Mouse (Mus musculus) cerebellum, adult 2 months (tissue): Measurements from ENCODE around the gene Asic4. TPM values are rescaled to one million over a fixed set of nuclear protein-coding genes. Genes with fewer than 3 reads are reported as not detected.

Source experiments
- DNase-seq, 2 experiments: peaks; one replicate each; pipeline ENCODE4 v3.0.0; 2021
- H3K27ac ChIP-seq: fragments of 200-500 bp; 2 replicates; pipeline ENCODE4 v1.5.1; 2012; ENCODE audit warnings: low read length, control low read depth, inconsistent platforms; ENCODE audit not compliant: insufficient read depth
- H3K27me3 ChIP-seq: fragments of 200-500 bp; 2 replicates; pipeline ENCODE4 v1.6.1; 2012; ENCODE audit warnings: inconsistent platforms, mild to moderate bottlenecking, low read length, moderate library complexity; ENCODE audit not compliant: control insufficient read depth, insufficient read depth
- H3K4me1 ChIP-seq: fragments of 200-500 bp; 2 replicates; pipeline ENCODE4 v1.6.1; 2011; ENCODE audit warnings: low read length; ENCODE audit not compliant: control insufficient read depth, insufficient read depth
- H3K4me3 ChIP-seq: fragments of 200-500 bp; replicated peaks from 2 replicates; pipeline ENCODE3; 2011; ENCODE audit warnings: mild to moderate bottlenecking, low read depth, low read length, control low read depth; ENCODE audit not compliant: insufficient read depth
- CTCF ChIP-seq: fragments of 200-500 bp; IDR thresholded peaks from 2 replicates; pipeline ENCODE4 v1.5.1; 2011; ENCODE audit warnings: low read depth, mild to moderate bottlenecking, control low read depth, low read length, moderate library complexity, borderline replicate concordance; ENCODE audit not compliant: insufficient read depth
- POLR2A ChIP-seq: fragments of 200-500 bp; IDR thresholded peaks from 2 replicates; pipeline ENCODE4 v1.6.1; 2011; ENCODE audit warnings: low read length, control low read depth, borderline replicate concordance; ENCODE audit not compliant: insufficient read depth
- WGBS: fragments of 180-500 bp; shearing (Covaris S2); methylation state at CpG from one replicate; pipeline ENCODE4 v1.1.7; 2018; 5-methylcytosine and 5-hydroxymethylcytosine counted together
- polyA plus RNA-seq: library from polyadenylated mRNA; depleted of rRNA; stranded (reverse); fragments of >200 nt; gene quantifications from 2 replicates; pipeline ENCODE4 v1.2.3, GENCODE M21; 2012

The Asic4 gene
- polyA plus RNA-seq, 1 experiment: 2.8 TPM

DNA sequence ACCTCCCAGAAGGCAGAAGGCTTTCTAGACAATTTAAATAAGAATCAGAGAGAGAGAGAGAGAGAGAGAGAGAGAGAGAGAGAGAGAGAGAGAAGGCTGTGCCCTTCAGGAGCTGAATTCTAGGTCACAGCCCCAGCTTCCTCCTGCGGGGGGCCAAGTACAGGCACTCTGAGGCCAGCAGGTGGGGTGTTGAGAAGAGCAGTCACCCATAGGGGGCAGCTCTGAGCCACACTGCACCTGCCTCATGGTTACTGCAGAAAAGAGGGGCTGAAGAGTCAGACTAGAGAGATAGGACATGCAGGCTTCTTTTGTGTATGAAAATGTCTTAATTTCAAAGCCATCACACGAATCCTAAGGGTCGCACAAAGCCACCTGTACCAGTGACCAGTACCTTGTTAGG lies 36.5 kb upstream of the Asic4 start:
- peak; percentile 84 to 85 for DNase-seq
- TF ChIP-seq CTCF (peak; percentile 80), POLR2A (no peak)

DNA sequence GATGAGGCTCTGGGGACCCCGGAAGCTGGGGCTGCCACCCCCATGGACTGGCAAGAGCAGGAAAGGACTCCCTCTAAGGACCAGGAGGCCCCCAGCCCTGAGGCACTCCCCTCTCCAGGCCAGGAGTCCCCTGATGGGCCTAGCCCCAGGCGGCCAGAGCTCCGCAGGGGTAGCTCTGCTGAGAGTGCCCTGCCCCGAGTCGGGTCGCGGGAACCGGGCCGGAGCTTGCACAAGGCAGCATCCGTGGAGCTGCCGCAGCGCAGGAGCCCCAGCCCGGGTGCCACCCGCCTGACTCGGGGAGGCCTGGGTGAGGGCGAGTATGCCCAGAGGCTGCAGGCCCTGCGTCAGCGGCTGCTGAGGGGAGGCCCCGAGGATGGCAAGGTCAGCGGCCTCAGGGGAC lies 28.4 kb upstream of the Asic4 start:
- TF ChIP-seq CTCF: no peak
- TF ChIP-seq POLR2A: no peak

More for the DNA sequence above, 36.5 kb upstream of the Asic4 start:
- no peak overlapping the region for H3K4me3 ChIP-seq
- peaks cover 19% of the 10 kb centered on the region for H3K4me1 ChIP-seq
- WGBS: 49% methylated on average over 3 of the region's 3 CpGs
- H3K27ac ChIP-seq: peak overlapping the region; percentile 20; the same call in 1 of the 2 replicates
- no peaks in the 10 kb centered on the region for H3K27me3 ChIP-seq

DNA sequence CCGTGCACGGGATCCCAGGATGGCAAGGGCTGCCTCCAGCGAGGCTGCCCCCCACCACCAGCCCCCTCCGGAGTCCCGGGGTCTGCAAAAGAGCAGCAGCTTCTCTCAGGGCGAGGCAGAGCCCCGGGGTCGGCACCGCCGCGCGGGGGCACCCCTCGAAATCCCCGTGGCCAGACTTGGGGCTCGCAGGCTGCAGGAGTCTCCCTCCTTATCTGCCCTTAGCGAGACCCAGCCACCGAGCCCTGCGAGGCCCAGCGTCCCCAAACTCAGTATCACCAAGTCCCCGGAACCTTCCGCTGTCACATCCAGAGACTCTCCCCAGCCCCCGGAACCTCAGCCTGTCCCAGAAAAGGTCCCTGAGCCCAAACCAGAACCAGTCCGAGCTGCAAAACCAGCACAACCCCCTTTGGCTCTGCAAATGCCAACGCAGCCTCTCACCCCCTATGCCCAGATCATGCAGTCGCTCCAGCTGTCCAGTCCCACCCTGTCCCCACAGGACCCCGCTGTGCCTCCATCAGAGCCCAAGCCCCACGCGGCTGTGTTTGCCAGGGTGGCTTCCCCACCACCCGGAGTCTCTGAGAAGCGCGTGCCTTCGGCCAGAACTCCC lies 27.9 kb upstream of the Asic4 start:
- no peak for DNase-seq
- no peak for TF ChIP-seq POLR2A
- no peak for TF ChIP-seq CTCF
- no peaks in the 10 kb centered on the region for H3K27me3 ChIP-seq
- H3K4me1 ChIP-seq: peaks cover 16% of the 10 kb centered on the region; the same call in 1 of the 2 replicates
- H3K27ac ChIP-seq: peak overlapping the region; percentile 63
- peak overlapping the region; percentile 42 for H3K4me3 ChIP-seq
- WGBS: 22% methylated on average over 32 of the region's 32 CpGs

More for the DNA sequence above, 28.4 kb upstream of the Asic4 start:
- Histone ChIP-seq H3K4me1 (peaks cover 11% of the 10 kb centered on the region; the same call in 1 of the 2 replicates), H3K27me3 (no peaks in the 10 kb centered on the region), H3K4me3 (peak overlapping the region; percentile 42), H3K27ac (peak overlapping the region; percentile 63)
- 34% methylated on average over 20 of the region's 20 CpGs for WGBS
- no peak for DNase-seq

DNA sequence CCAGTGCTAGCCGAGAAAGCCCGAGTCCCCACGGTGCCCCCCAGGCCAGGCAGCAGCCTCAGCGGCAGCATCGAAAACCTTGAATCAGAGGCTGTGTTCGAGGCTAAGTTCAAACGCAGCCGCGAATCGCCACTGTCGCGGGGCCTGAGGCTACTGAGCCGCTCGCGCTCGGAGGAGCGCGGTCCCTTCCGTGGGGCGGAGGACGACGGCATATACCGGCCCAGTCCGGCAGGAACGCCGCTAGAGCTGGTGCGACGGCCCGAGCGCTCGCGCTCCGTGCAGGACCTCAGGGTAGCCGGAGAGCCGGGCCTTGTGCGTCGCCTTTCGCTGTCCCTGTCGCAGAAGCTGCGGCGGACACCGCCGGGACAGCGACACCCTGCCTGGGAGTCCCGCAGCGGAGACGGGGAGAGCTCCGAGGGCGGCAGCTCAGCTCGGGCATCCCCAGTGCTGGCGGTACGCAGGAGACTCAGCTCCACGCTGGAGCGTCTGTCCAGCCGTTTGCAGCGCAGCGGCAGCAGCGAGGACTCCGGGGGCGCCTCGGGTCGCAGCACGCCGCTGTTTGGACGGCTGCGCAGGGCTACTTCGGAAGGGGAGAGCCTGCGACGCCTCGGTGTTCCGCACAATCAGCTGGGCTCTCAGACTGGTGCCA lies 27.3 kb upstream of the Asic4 start:
- H3K27ac ChIP-seq: peak overlapping the region; percentile 63

DNA sequence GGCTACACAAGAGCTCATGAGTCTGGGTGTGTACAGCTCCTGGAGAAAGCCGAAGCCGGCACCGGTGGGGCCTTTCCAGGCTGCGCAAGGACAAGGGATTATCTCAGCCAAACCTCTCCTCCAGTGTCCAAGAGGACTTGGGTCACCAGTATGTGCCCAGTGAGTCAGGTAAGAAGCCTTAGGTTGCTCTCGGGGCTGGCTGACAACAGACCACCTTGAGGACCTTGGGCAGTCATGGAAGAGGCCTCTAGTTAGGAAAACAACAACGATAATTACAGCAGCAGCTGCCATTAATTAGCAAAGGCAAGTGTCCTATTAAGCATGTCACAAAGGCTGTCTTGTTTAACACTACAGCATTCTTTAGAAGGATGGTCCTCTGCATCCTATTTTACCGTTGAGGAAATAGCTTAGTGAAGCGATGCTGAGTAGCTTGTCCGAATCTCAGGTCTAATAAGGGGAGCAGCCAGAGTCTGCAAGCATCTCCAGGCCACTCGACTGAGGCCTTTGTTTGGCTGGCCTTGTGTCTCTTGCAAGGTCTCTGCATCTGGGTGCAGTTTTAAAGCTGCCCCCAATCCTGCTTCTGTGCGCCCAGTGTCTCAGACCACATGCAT lies 26.4 kb upstream of the Asic4 start:
- H3K27me3 ChIP-seq: no peaks in the 10 kb centered on the region
- DNase-seq: no peak
- H3K4me1 ChIP-seq: peaks cover 17% of the 10 kb centered on the region; the same call in 1 of the 2 replicates
- peak overlapping the region; percentile 63 for H3K27ac ChIP-seq
- no peak for TF ChIP-seq POLR2A
- no peak for TF ChIP-seq CTCF
- peak overlapping the region; percentile 42 for H3K4me3 ChIP-seq
- WGBS: 60% methylated on average over 11 of the region's 11 CpGs

More for the DNA sequence above, 27.3 kb upstream of the Asic4 start:
- Histone ChIP-seq H3K4me3 (peak overlapping the region; percentile 42), H3K27me3 (no peaks in the 10 kb centered on the region), H3K4me1 (peaks cover 17% of the 10 kb centered on the region; the same call in 1 of the 2 replicates)
- TF ChIP-seq CTCF: no peak
- peak; percentile 17; the same call in 1 of the 2 replicates for TF ChIP-seq POLR2A
- 13% methylated on average over 71 of the region's 71 CpGs for WGBS
- DNase-seq: peak; percentile 49 to 64

DNA sequence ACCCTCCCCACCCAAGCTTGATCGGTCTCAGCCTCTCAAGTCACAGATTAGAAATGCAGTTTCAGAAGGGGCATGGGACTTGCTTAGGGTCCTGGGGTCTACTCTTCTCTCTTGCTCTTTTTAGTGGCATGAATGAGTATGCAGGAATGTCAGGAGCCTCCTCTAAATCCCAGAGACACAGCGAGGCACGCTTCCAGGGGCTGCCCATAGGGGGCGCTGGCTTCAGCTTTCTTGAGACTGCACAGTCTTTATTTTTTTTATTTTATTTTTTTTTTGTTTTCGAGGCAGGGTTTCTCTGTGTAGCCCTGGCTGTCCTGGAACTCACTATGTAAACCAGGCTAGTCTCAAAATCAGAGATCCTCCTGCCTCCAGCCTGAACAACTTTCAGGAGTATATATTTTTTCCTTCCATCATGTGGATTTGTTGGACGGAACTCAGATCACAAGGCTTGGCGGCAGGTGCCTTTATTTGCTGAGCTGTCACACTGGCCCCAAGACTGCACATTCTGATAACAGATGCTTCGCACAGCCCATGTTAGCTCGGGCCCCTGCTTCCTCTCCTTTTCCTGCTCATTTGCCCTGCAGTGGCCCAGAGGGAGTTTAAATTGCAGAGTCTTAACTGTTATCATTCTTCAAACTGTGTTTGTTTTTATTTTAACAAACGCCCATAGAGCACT lies 24.3 kb upstream of the Asic4 start:
- Histone ChIP-seq H3K27me3 (no peaks in the 10 kb centered on the region), H3K27ac (peak overlapping the region; percentile 72), H3K4me1 (peaks cover 17% of the 10 kb centered on the region; the same call in 1 of the 2 replicates), H3K4me3 (no peak overlapping the region)
- peak; percentile 69 to 76 for DNase-seq
- 16% methylated on average over 10 of the region's 10 CpGs for WGBS
- TF ChIP-seq POLR2A (no peak), CTCF (peak; percentile 72)
